Comparison of ENCODE assay signal across 12 mouse cellular contexts in the genomic region with DNA sequence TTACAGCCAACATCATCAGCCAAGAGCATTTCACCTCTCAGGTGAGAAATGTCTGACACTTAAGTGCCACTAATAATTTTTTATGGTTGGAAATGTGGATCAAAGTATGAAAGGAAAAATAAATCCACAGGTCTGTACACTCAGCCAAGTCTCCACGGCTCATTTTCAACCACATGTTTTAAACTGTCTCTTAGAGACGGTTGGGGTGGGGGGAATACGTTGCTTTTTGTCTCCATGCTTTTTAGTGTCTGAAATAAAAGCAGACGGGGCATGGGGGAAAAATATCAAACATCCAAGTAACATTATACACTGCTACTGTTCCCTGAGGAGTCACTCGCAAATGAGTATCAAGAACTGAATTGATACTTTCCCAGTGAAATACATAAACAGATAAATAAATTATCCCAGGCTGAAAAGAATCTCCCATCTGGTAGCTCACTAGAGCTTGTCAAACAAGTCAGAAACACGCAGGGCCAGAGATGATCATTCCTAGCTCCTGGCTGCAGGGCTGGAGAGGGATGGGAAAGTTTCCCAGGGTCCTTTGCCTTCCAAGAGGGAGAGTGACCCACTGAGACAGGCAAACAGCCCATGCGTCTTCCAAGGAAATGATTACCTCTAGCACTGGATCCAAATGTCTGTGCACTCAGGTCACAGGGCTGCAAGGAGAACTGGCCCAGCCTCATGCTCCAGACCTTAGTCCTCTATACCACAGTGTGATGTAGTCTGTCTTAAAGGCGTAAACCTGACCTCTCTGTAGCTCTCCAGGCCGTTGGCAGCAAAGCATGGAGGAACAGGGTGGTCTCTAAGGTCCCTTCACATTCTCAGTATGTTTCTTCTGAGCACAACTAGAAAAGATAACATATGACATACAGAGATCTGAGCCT.
A peak's percentile ranks its signal among the peaks of the same experiment; 100 is the strongest.
DNase-seq lines count a peak whose midpoint lies in the region; ATAC-seq and TF ChIP-seq lines count a peak whose summit lies in the region.
"Had no signal": no experiment of that assay in that cellular context is flagged by ENCODE, and none has a peak within 500 bp of the region (broad histone marks: within the 10 kb centered on the region; RNA-seq: fewer than 3 reads in every experiment).

No protein-coding gene starts in this region.

- peak; percentile 27 for DNase-seq in gastrocnemius, postnatal 14 days
- no peak for DNase-seq in gastrocnemius, postnatal 4 days (ENCODE audit: low spot score in 2 of 2)
- DNase-seq in liver, adult 2 months (ENCODE audit: extremely low read depth, low read depth, low spot score) = no peak
- DNase-seq in liver, embryonic 11.5 days (ENCODE audit: low spot score) = no peak
- DNase-seq in cerebellum, adult 11-12 months = peak; percentile 42
- peak; percentile 73 to 81 for DNase-seq in cerebellum, postnatal 14 days
- no peak for DNase-seq in frontal cortex, postnatal 10 days (ENCODE audit: low spot score in 2 of 2)
- DNase-seq: adrenal gland, adult 2 months; lung, adult 18-20 months; thymus, postnatal 14 days had no signal

- ATAC-seq in liver, embryonic 11.5 days (replicated peaks; ENCODE audit: low FRiP score) = no peak
- ATAC-seq in erythroid progenitor cell, adult 5-6 weeks (replicated peaks; ENCODE audit: low FRiP score, poor library complexity, severe bottlenecking) = no peak

- TF ChIP-seq POLR2A in liver, adult 2 months (IDR thresholded peaks at IDR 0.05; ENCODE audit: extremely low read depth, insufficient read depth, low read length) = no peak

- 91% methylated on average over 9 of the region's 9 CpGs for WGBS in liver, adult 2 months
- WGBS in liver, embryonic 11.5 days = 85% methylated on average over 9 of the region's 9 CpGs

- no peaks in the 10 kb centered on the region for H3K79me2 ChIP-seq in liver, adult 2 months (ENCODE audit: control insufficient read depth, insufficient read depth, low read length)

- no peak overlapping the region for H3K4me2 ChIP-seq in liver, embryonic 11.5 days
- H3K4me2 ChIP-seq: heart, embryonic 12.5 days had no signal

- no peak overlapping the region for H3K4me3 ChIP-seq in liver, adult 2 months (ENCODE audit: insufficient read depth, low read depth, low read length)
- H3K4me3 ChIP-seq in liver, embryonic 11.5 days (ENCODE audit: low read depth, low read length) = no peak overlapping the region
- H3K4me3 ChIP-seq: heart, embryonic 12.5 days had no signal

- no peaks in the 10 kb centered on the region for H3K27me3 ChIP-seq in liver, adult 2 months (ENCODE audit: control insufficient read depth, insufficient read depth, low read length)
- H3K27me3 ChIP-seq in liver, embryonic 11.5 days (replicated peaks; ENCODE audit: control insufficient read depth, insufficient read depth, low read length) = no peaks in the 10 kb centered on the region
- H3K27me3 ChIP-seq: heart, embryonic 12.5 days had no signal

- no peaks in the 10 kb centered on the region for H3K36me3 ChIP-seq in liver, adult 2 months (ENCODE audit: control insufficient read depth, insufficient read depth, low read length)
- 0 out of 2 replicates have a peak, but pooled peaks cover 2% of the 10 kb centered on the region for H3K36me3 ChIP-seq in liver, embryonic 11.5 days (ENCODE audit: control insufficient read depth, insufficient read depth, low read length)

- no peak for TF ChIP-seq CTCF in liver, adult 2 months (IDR thresholded peaks at IDR 0.05; ENCODE audit: low read depth, low read length)

- peaks cover 26% of the 10 kb centered on the region for H3K4me1 ChIP-seq in liver, adult 2 months (ENCODE audit: control insufficient read depth, insufficient read depth, low read length)
- H3K4me1 ChIP-seq in liver, embryonic 11.5 days (replicated peaks; ENCODE audit: control insufficient read depth, insufficient read depth, low read length) = no peaks in the 10 kb centered on the region

- intact Hi-C loops in gastrocnemius, postnatal 14 days (cut with DNase I; ENCODE audit: low total_unique reads) = no loop called here

- peak overlapping the region; percentile 48 for H3K27ac ChIP-seq in liver, adult 2 months (replicated peaks; ENCODE audit: insufficient read depth, low read depth, low read length)
- no peak overlapping the region for H3K27ac ChIP-seq in liver, embryonic 11.5 days (ENCODE audit: low read depth, low read length)

- no peaks in the 10 kb centered on the region for H3K9me3 ChIP-seq in liver, embryonic 11.5 days (ENCODE audit: control insufficient read depth, low read length)
- H3K9me3 ChIP-seq: heart, embryonic 12.5 days had no signal

- no peak overlapping the region for H3K9ac ChIP-seq in liver, adult 2 months (ENCODE audit: low read depth, low read length)
- H3K9ac ChIP-seq in liver, embryonic 11.5 days (ENCODE audit: low read depth, low read length) = no peak overlapping the region
- H3K9ac ChIP-seq: heart, embryonic 12.5 days had no signal

Comparison
In these comparisons a context has a peak if more than half of its experiments do, and no peak if none do; other contexts are left out.
1. DNase-seq: peak in gastrocnemius, postnatal 14 days (single experiment), cerebellum, adult 11-12 months (single experiment) and cerebellum, postnatal 14 days (2 of 2); none in gastrocnemius, postnatal 4 days (0 of 2), liver, adult 2 months (single experiment), liver, embryonic 11.5 days (single experiment) and frontal cortex, postnatal 10 days (0 of 2).